Mouse (Mus musculus): ENCODE data around the gene Pet100. TPM values are rescaled to one million over a fixed set of nuclear protein-coding genes. Genes with fewer than 3 reads are reported as not detected.

The Pet100 gene
- polyA plus RNA-seq, 1 experiment from 2014 or later, result 91.7 TPM

- WGBS, result 97% methylated on average over 7 of the region's 7 CpGs
- peaks cover 24% of the 10 kb centered on the region for H3K36me3 ChIP-seq (ENCODE audit: control insufficient read depth, insufficient read depth, low read length)
- H3K4me1 ChIP-seq (ENCODE audit: control insufficient read depth, insufficient read depth, low read length), result no peaks in the 10 kb centered on the region
- ATAC-seq (ENCODE audit: insufficient read depth, low FRiP score, low TSS enrichment) (no peak), DNase-seq (ENCODE audit: low spot score) (no peak)
- H3K27ac ChIP-seq (ENCODE audit: low read depth, low read length), result no peak overlapping the region
- no peak overlapping the region for H3K4me2 ChIP-seq (ENCODE audit: low read depth)
- H3K4me3 ChIP-seq (ENCODE audit: low read depth, low read length), result no peak overlapping the region
- no peaks in the 10 kb centered on the region for H3K9me3 ChIP-seq (ENCODE audit: control insufficient read depth, low read length)
- no peak overlapping the region for H3K9ac ChIP-seq (ENCODE audit: low read length)
- no peaks in the 10 kb centered on the region for H3K27me3 ChIP-seq (ENCODE audit: control insufficient read depth, insufficient read depth, low read length)
Measured at GRCm38 (mm10) chr8:3607822-3608221, 13.5 kb upstream of the Pet100 start.

- ATAC-seq (ENCODE audit: insufficient read depth, low FRiP score, low TSS enrichment) (no peak), DNase-seq (ENCODE audit: low spot score) (no peak)
- H3K4me3 ChIP-seq (ENCODE audit: low read depth, low read length), result no peak overlapping the region
- H3K4me1 ChIP-seq (ENCODE audit: control insufficient read depth, insufficient read depth, low read length), result no peaks in the 10 kb centered on the region
- no peak overlapping the region for H3K9ac ChIP-seq (ENCODE audit: low read length)
- H3K9me3 ChIP-seq (ENCODE audit: control insufficient read depth, low read length), result no peaks in the 10 kb centered on the region
- H3K4me2 ChIP-seq (ENCODE audit: low read depth), result no peak overlapping the region
- H3K27me3 ChIP-seq (ENCODE audit: control insufficient read depth, insufficient read depth, low read length), result no peaks in the 10 kb centered on the region
- 90% methylated on average over 12 of the region's 12 CpGs for WGBS
- H3K27ac ChIP-seq (ENCODE audit: low read depth, low read length), result no peak overlapping the region
- H3K36me3 ChIP-seq (ENCODE audit: control insufficient read depth, insufficient read depth, low read length), result peaks cover 31% of the 10 kb centered on the region
Measured at GRCm38 (mm10) chr8:3609046-3609815, 12.1 kb upstream of the Pet100 start.

- 84% methylated on average over 6 of the region's 6 CpGs for WGBS
- Histone ChIP-seq H3K4me3 (ENCODE audit: low read depth, low read length) (no peak overlapping the region), H3K4me1 (ENCODE audit: control insufficient read depth, insufficient read depth, low read length) (no peaks in the 10 kb centered on the region), H3K4me2 (ENCODE audit: low read depth) (no peak overlapping the region), H3K9me3 (ENCODE audit: control insufficient read depth, low read length) (no peaks in the 10 kb centered on the region), H3K27ac (ENCODE audit: low read depth, low read length) (no peak overlapping the region), H3K27me3 (ENCODE audit: control insufficient read depth, insufficient read depth, low read length) (no peaks in the 10 kb centered on the region), H3K36me3 (ENCODE audit: control insufficient read depth, insufficient read depth, low read length) (peaks cover 31% of the 10 kb centered on the region), H3K9ac (ENCODE audit: low read length) (no peak overlapping the region)
- no peak for ATAC-seq (ENCODE audit: insufficient read depth, low FRiP score, low TSS enrichment)
- DNase-seq (ENCODE audit: low spot score), result no peak
Measured at GRCm38 (mm10) chr8:3609816-3610150, 11.6 kb upstream of the Pet100 start.

- DNase-seq (ENCODE audit: low spot score), result no peak
- Histone ChIP-seq H3K9me3 (ENCODE audit: control insufficient read depth, low read length) (no peaks in the 10 kb centered on the region), H3K4me2 (ENCODE audit: low read depth) (peak overlapping the region; percentile 39), H3K4me1 (ENCODE audit: control insufficient read depth, insufficient read depth, low read length) (peaks cover 11% of the 10 kb centered on the region), H3K9ac (ENCODE audit: low read length) (no peak overlapping the region), H3K27me3 (ENCODE audit: control insufficient read depth, insufficient read depth, low read length) (no peaks in the 10 kb centered on the region), H3K27ac (ENCODE audit: low read depth, low read length) (no peak overlapping the region), H3K36me3 (ENCODE audit: control insufficient read depth, insufficient read depth, low read length) (peaks cover 3% of the 10 kb centered on the region), H3K4me3 (ENCODE audit: low read depth, low read length) (peak overlapping the region; percentile 46)
- WGBS, result 71% methylated on average over 8 of the region's 8 CpGs
- ATAC-seq (ENCODE audit: insufficient read depth, low FRiP score, low TSS enrichment), result no peak
Measured at GRCm38 (mm10) chr8:3622119-3622518, 771 bp downstream of the Pet100 start.

- 48% methylated on average over 1 of the region's 1 CpGs for WGBS
- Histone ChIP-seq H3K4me1 (ENCODE audit: control insufficient read depth, insufficient read depth, low read length) (peaks cover 5% of the 10 kb centered on the region), H3K4me2 (ENCODE audit: low read depth) (no peak within 1 kb of the TSS), H3K9ac (ENCODE audit: low read length) (no peak within 1 kb of the TSS), H3K27ac (ENCODE audit: low read depth, low read length) (no peak within 1 kb of the TSS), H3K4me3 (ENCODE audit: low read depth, low read length) (no peak within 1 kb of the TSS), H3K27me3 (ENCODE audit: control insufficient read depth, insufficient read depth, low read length) (no peaks in the 10 kb centered on the region), H3K9me3 (ENCODE audit: control insufficient read depth, low read length) (no peaks in the 10 kb centered on the region), H3K36me3 (ENCODE audit: control insufficient read depth, insufficient read depth, low read length) (no peaks in the 10 kb centered on the region)
- ATAC-seq (ENCODE audit: insufficient read depth, low FRiP score, low TSS enrichment) (no peak), DNase-seq (ENCODE audit: low spot score) (no peak)
Measured at GRCm38 (mm10) chr8:3625445-3625844, 4.1 kb downstream of the Pet100 start, which contains the start of gene Pcp2. Pcp2 (minus strand) TSS chr8:3625545.

GRCm38 (mm10) chr8:3626971-3627370 is 5.6 kb downstream of the Pet100 start:
- Histone ChIP-seq H3K27ac (ENCODE audit: low read depth, low read length) (no peak overlapping the region), H3K27me3 (ENCODE audit: control insufficient read depth, insufficient read depth, low read length) (no peaks in the 10 kb centered on the region), H3K9ac (ENCODE audit: low read length) (no peak overlapping the region), H3K4me3 (ENCODE audit: low read depth, low read length) (no peak overlapping the region), H3K9me3 (ENCODE audit: control insufficient read depth, low read length) (no peaks in the 10 kb centered on the region), H3K4me2 (ENCODE audit: low read depth) (no peak overlapping the region), H3K4me1 (ENCODE audit: control insufficient read depth, insufficient read depth, low read length) (peaks cover 4% of the 10 kb centered on the region; the same call in 1 of the 2 replicates), H3K36me3 (ENCODE audit: control insufficient read depth, insufficient read depth, low read length) (no peaks in the 10 kb centered on the region)
- no peak for ATAC-seq (ENCODE audit: insufficient read depth, low FRiP score, low TSS enrichment)
- 62% methylated on average over 5 of the region's 5 CpGs for WGBS
- no peak for DNase-seq (ENCODE audit: low spot score)

- Histone ChIP-seq H3K9me3 (ENCODE audit: control insufficient read depth, low read length) (no peaks in the 10 kb centered on the region), H3K27ac (ENCODE audit: low read depth, low read length) (no peak overlapping the region), H3K4me3 (ENCODE audit: low read depth, low read length) (no peak overlapping the region), H3K9ac (ENCODE audit: low read length) (no peak overlapping the region), H3K36me3 (ENCODE audit: control insufficient read depth, insufficient read depth, low read length) (no peaks in the 10 kb centered on the region), H3K4me1 (ENCODE audit: control insufficient read depth, insufficient read depth, low read length) (no peaks in the 10 kb centered on the region), H3K27me3 (ENCODE audit: control insufficient read depth, insufficient read depth, low read length) (no peaks in the 10 kb centered on the region), H3K4me2 (ENCODE audit: low read depth) (no peak overlapping the region)
- no peak for DNase-seq (ENCODE audit: low spot score)
- 34% methylated on average over 5 of the region's 5 CpGs for WGBS
- no peak for ATAC-seq (ENCODE audit: insufficient read depth, low FRiP score, low TSS enrichment)
Measured at GRCm38 (mm10) chr8:3628014-3628413, 6.7 kb downstream of the Pet100 start.

- Histone ChIP-seq H3K9me3 (ENCODE audit: control insufficient read depth, low read length) (no peaks in the 10 kb centered on the region), H3K4me1 (ENCODE audit: control insufficient read depth, insufficient read depth, low read length) (no peaks in the 10 kb centered on the region), H3K4me3 (ENCODE audit: low read depth, low read length) (peak within 1 kb of the TSS; percentile 47), H3K27me3 (ENCODE audit: control insufficient read depth, insufficient read depth, low read length) (no peaks in the 10 kb centered on the region), H3K36me3 (ENCODE audit: control insufficient read depth, insufficient read depth, low read length) (no peaks in the 10 kb centered on the region), H3K27ac (ENCODE audit: low read depth, low read length) (no peak within 1 kb of the TSS), H3K9ac (ENCODE audit: low read length) (peak within 1 kb of the TSS; percentile 48), H3K4me2 (ENCODE audit: low read depth) (peak within 1 kb of the TSS; percentile 78)
- DNase-seq (ENCODE audit: low spot score) (peak; percentile 66), ATAC-seq (ENCODE audit: insufficient read depth, low FRiP score, low TSS enrichment) (peak; percentile 76)
- WGBS, result 7% methylated on average over 47 of the region's 47 CpGs
Measured at GRCm38 (mm10) chr8:3630647-3631477, 9.5 kb downstream of the Pet100 start, which contains the start of gene Stxbp2. Stxbp2 (plus strand) TSS chr8:3630955.
